Mouse (Mus musculus) gastrocnemius, postnatal 14 days (tissue): Measurements from ENCODE around the gene Mrgpra9. TPM values are rescaled to one million over a fixed set of nuclear protein-coding genes. Genes with fewer than 3 reads are reported as not detected.
"Not testable (repeated sequence)": the region's sequence is repeated elsewhere in the genome, so short reads cannot be mapped to it uniquely, and the experiment has no call there.

Source experiments
- DNase-seq: peaks from one replicate; pipeline ENCODE4 v3.0.0; 2021; ENCODE audit warnings: mixed read lengths
- intact Hi-C: fragments of 180-260 bp; cut with DNase I; formaldehyde crosslinking; loops from one replicate; pipeline ENCODE4 v1.15.1; 2025; ENCODE audit warnings: low total_unique reads
- long read RNA-seq, 2 experiments: library from polyadenylated mRNA; stranded (forward); transcript quantifications; one replicate each; pipeline ENCODE4 v2.0.0; 2021
- total RNA-seq, 2 experiments: library from RNA; stranded (reverse); gene quantifications; 2 replicates each; pipeline ENCODE4 v1.2.3; 2021

The Mrgpra9 gene
- not detected for total RNA-seq
- long read RNA-seq, experiment 1: 0 reads
- long read RNA-seq, experiment 2: 0 reads

DNA sequence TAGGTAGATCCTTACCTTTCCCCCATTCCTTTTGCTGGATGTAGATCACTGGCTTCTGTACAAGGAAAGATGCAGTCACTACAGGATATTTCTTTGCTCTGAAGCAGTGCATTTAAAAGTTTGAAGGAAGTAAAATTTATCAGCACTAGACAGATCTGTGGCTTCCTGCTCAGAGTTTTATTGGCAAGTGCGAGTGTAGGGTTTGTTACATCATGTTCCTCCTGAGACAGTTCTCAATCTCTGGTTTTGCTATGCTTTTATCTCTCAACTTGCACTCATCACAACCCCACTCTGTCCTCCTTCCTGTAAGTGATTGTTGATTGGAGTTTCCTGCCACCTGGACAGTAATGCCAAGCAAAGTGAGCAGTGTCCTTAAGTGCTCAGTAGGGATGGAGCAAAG, at the start of gene Mrgpra9:
Gene Mrgpra9, minus strand, starts transcription at position 79 of the 400 bp plus-strand sequence.
- intact Hi-C loops: no loop called here
- no peak for DNase-seq

- intact Hi-C loops: not testable (repeated sequence)
Observed at GRCm38 (mm10) chr7:47299612-47300011, 47.0 kb upstream of the Mrgpra9 start.

DNA sequence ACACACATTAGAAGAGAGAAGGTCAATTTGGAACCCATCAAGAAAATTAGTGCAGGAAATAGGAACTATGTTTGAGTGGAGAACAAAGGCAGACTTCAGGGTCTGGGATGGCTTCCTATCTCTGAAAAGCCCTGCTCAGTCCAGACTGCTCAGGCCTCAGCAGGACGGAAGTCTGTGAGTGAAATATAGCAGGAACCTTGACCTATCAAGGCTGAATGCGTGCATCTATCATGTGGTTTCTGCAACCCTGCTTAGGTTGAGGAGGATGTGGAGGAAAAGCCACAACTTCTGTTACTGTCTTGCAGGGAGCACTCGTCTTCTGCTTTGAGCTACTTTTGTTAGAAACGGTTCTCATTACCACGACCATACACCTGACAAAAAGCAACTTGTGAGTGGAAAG, 18.9 kb upstream of the Mrgpra9 start:
- DNase-seq, intact Hi-C loops: not testable (repeated sequence)

More at GRCm38 (mm10) chr7:47299612-47300011, 47.0 kb upstream of the Mrgpra9 start:
- DNase-seq: not testable (repeated sequence)

- intact Hi-C loops: no loop called here
- no peak for DNase-seq
Observed at GRCm38 (mm10) chr7:47244658-47245057, 8.0 kb downstream of the Mrgpra9 start.

DNA sequence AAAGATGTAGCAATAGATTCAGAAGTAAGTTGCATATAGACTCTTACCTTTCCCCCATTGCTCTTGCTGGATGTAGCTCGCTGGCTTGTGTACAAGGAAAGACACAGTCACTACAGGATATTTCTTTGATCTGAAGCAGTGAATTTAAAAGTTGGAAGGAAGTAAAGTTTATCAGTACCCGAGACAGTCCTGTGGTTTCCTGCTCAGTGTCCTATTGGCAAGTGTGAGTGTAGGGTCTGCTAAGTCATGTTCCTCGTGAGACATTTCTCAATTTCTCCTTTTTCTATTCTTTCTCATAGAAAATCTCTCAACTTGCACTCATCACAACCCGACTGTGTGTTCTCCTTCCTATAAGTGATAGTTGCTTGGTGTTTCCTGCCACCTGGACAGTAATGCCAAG, 47.8 kb downstream of the Mrgpra9 start, which contains the start of gene Mrgpra6:
Gene Mrgpra6, minus strand, starts transcription at position 91 of the 400 bp plus-strand sequence.
- intact Hi-C loops: no loop called here
- DNase-seq: no peak

DNA sequence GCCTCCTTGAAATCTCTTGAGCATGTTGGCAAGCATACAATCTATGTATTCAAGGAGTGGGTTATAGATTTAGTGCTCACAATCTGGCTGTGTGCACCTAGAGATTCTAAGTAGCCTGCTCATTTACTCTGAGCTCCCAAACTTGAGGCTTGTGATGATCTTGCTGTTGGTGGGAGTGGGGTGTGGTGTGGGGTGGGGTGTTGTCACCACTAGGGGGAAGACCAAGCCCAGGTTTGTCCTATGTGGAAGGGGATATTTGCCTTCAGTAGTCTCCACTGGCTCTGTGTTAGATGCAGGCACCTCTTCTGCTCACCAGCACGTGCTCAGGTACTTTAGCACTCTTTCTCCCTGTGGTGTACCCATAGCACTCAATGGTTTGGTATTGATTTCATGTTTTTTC, 57.4 kb downstream of the Mrgpra9 start:
- DNase-seq: no peak
- intact Hi-C loops: no loop called here

Other genes starting within 250 kb of the Mrgpra9 start
- gene Spty2d1, start 244.4 kb downstream of the Mrgpra9 start, total RNA-seq: 1 to 10 TPM; 6.0 to 7.2 TPM
- 1 to 10 TPM; 7.2 to 8.1 TPM for gene Tmem86a, start 202.2 kb downstream of the Mrgpra9 start, total RNA-seq
- gene Ptpn5, start 119.2 kb downstream of the Mrgpra9 start, total RNA-seq: not detected
- gene Mrgpra6, start 47.9 kb downstream of the Mrgpra9 start, total RNA-seq: not detected
- gene Mrgpra1, start 101.4 kb upstream of the Mrgpra9 start, total RNA-seq: not detected
- not detected for gene Mrgpra2a, start 199.3 kb upstream of the Mrgpra9 start, total RNA-seq